Mouse (Mus musculus): Measurements from ENCODE around the gene Car14. TPM values are rescaled to one million over a fixed set of nuclear protein-coding genes. Genes with fewer than 3 reads are reported as not detected.
"Not testable (repeated sequence)": the region's sequence is repeated elsewhere in the genome, so short reads cannot be mapped to it uniquely, and the experiment has no call there.

The Car14 gene
- total and polyA plus RNA-seq, 2 experiments from 2014 or later: 9.4 to 16.7 TPM

GRCm38 (mm10) chr3:95902373-95902625 is 2.2 kb downstream of the Car14 start:
- Histone ChIP-seq H3K4me3 (ENCODE audit: low read length) (no peak overlapping the region), H3K9ac (replicated peaks; ENCODE audit: low read length) (no peak overlapping the region), H3K4me2 (ENCODE audit: low read depth, low read length) (no peak overlapping the region), H3K36me3 (ENCODE audit: insufficient read depth, low read length) (0 out of 2 replicates have a peak, but pooled peaks cover 3% of the 10 kb centered on the region), H3K27ac (no peak overlapping the region), H3K9me3 (ENCODE audit: low read length) (no peaks in the 10 kb centered on the region), H3K27me3 (ENCODE audit: insufficient read depth, low read length) (peaks cover 8% of the 10 kb centered on the region; the same call in 1 of the 2 replicates), H3K4me1 (ENCODE audit: insufficient read depth, low read length) (peaks cover 11% of the 10 kb centered on the region; the same call in 1 of the 2 replicates)
- DNase-seq (ENCODE audit: low spot score) (no peak), ATAC-seq (no peak)
- no peak for TF ChIP-seq CTCF (IDR thresholded peaks at IDR 0.05; ENCODE audit: low read depth)

GRCm38 (mm10) chr3:95901616-95902372 is 2.7 kb downstream of the Car14 start:
- Histone ChIP-seq H3K36me3 (ENCODE audit: insufficient read depth, low read length) (0 out of 2 replicates have a peak, but pooled peaks cover 3% of the 10 kb centered on the region), H3K27ac (no peak overlapping the region), H3K9me3 (ENCODE audit: low read length) (no peaks in the 10 kb centered on the region), H3K27me3 (ENCODE audit: insufficient read depth, low read length) (peaks cover 8% of the 10 kb centered on the region; the same call in 1 of the 2 replicates), H3K4me3 (ENCODE audit: low read length) (no peak overlapping the region), H3K4me2 (ENCODE audit: low read depth, low read length) (no peak overlapping the region), H3K4me1 (ENCODE audit: insufficient read depth, low read length) (peaks cover 11% of the 10 kb centered on the region; the same call in 1 of the 2 replicates), H3K9ac (replicated peaks; ENCODE audit: low read length) (no peak overlapping the region)
- ATAC-seq: no peak
- DNase-seq (ENCODE audit: low spot score): no peak
- 65% methylated on average over 9 of the region's 9 CpGs for WGBS
- TF ChIP-seq CTCF (IDR thresholded peaks at IDR 0.05; ENCODE audit: low read depth): no peak

GRCm38 (mm10) chr3:95899800-95900524 is 4.5 kb downstream of the Car14 start:
- DNase-seq (ENCODE audit: low spot score) (no peak), ATAC-seq (no peak)
- Histone ChIP-seq H3K4me3 (ENCODE audit: low read length) (no peak overlapping the region), H3K27ac (no peak overlapping the region), H3K27me3 (ENCODE audit: insufficient read depth, low read length) (peaks cover under 1% of the 10 kb centered on the region; the same call in 1 of the 2 replicates), H3K4me2 (ENCODE audit: low read depth, low read length) (no peak overlapping the region), H3K9me3 (ENCODE audit: low read length) (no peaks in the 10 kb centered on the region), H3K9ac (replicated peaks; ENCODE audit: low read length) (no peak overlapping the region), H3K4me1 (ENCODE audit: insufficient read depth, low read length) (peaks cover 5% of the 10 kb centered on the region; the same call in 1 of the 2 replicates), H3K36me3 (ENCODE audit: insufficient read depth, low read length) (0 out of 2 replicates have a peak, but pooled peaks cover 3% of the 10 kb centered on the region)
- WGBS: 74% methylated on average over 13 of the region's 13 CpGs
- TF ChIP-seq CTCF (IDR thresholded peaks at IDR 0.05; ENCODE audit: low read depth): no peak

GRCm38 (mm10) chr3:95895501-95895900 is 9.0 kb downstream of the Car14 start:
- ATAC-seq: not testable (repeated sequence)
- WGBS: 82% methylated on average over 7 of the region's 7 CpGs

GRCm38 (mm10) chr3:95894317-95895160 is 10.0 kb downstream of the Car14 start:
- Histone ChIP-seq H3K4me2 (ENCODE audit: low read depth, low read length) (peak overlapping the region; percentile 70), H3K4me3 (ENCODE audit: low read length) (peak overlapping the region; percentile 67), H3K9me3 (ENCODE audit: low read length) (no peaks in the 10 kb centered on the region), H3K4me1 (ENCODE audit: insufficient read depth, low read length) (peaks cover 8% of the 10 kb centered on the region; the same call in 1 of the 2 replicates), H3K27me3 (ENCODE audit: insufficient read depth, low read length) (no peaks in the 10 kb centered on the region), H3K36me3 (ENCODE audit: insufficient read depth, low read length) (0 out of 2 replicates have a peak, but pooled peaks cover 3% of the 10 kb centered on the region), H3K9ac (replicated peaks; ENCODE audit: low read length) (peak overlapping the region; percentile 64), H3K27ac (peak overlapping the region; percentile 80)
- no peak for TF ChIP-seq CTCF (IDR thresholded peaks at IDR 0.05; ENCODE audit: low read depth)
- 10% methylated on average over 16 of the region's 16 CpGs for WGBS
- ATAC-seq (peak; percentile 6; the same call in 1 of the 2 replicates), DNase-seq (ENCODE audit: low spot score) (peak; percentile 67)

More at GRCm38 (mm10) chr3:95895501-95895900, 9.0 kb downstream of the Car14 start:
- not testable (repeated sequence) for H3K9me3 ChIP-seq (ENCODE audit: low read length); H3K4me1 ChIP-seq (ENCODE audit: insufficient read depth, low read length); H3K36me3 ChIP-seq (ENCODE audit: insufficient read depth, low read length); H3K27ac ChIP-seq; H3K27me3 ChIP-seq (ENCODE audit: insufficient read depth, low read length); H3K4me3 ChIP-seq (ENCODE audit: low read length); H3K9ac ChIP-seq (replicated peaks; ENCODE audit: low read length); DNase-seq (ENCODE audit: low spot score)
- H3K4me2 ChIP-seq (ENCODE audit: low read depth, low read length): peak overlapping the region; percentile 70; the same call in 1 of the 2 replicates

- H3K9ac ChIP-seq (replicated peaks; ENCODE audit: low read length): peak within 1 kb of the TSS; percentile 64
- under 1% methylated on average over 25 of the region's 43 CpGs for WGBS
- not testable (repeated sequence) for H3K9me3 ChIP-seq (ENCODE audit: low read length); H3K27me3 ChIP-seq (ENCODE audit: insufficient read depth, low read length); H3K4me1 ChIP-seq (ENCODE audit: insufficient read depth, low read length); H3K36me3 ChIP-seq (ENCODE audit: insufficient read depth, low read length)
- peak; percentile 98 for DNase-seq (ENCODE audit: low spot score)
- peak within 1 kb of the TSS; percentile 67 for H3K4me3 ChIP-seq (ENCODE audit: low read length)
- peak; percentile 98 for ATAC-seq
- peak within 1 kb of the TSS; percentile 80 for H3K27ac ChIP-seq
- H3K4me2 ChIP-seq (ENCODE audit: low read depth, low read length): peak within 1 kb of the TSS; percentile 70
Measured at GRCm38 (mm10) chr3:95893606-95894316, 10.7 kb downstream of the Car14 start, which contains the start of gene Aph1a. Aph1a (plus strand) TSS chr3:95893969.

Measured in hindbrain, postnatal 0 days (tissue).